Mouse (Mus musculus): ENCODE results near the gene Gm21708. TPM values are rescaled to one million over a fixed set of nuclear protein-coding genes. Genes with fewer than 3 reads are reported as not detected.
"Not testable (repeated sequence)": the region's sequence is repeated elsewhere in the genome, so short reads cannot be mapped to it uniquely, and the experiment has no call there.

Gm21708 gene
- total RNA-seq (2017): not detected in 2 replicates

DNA sequence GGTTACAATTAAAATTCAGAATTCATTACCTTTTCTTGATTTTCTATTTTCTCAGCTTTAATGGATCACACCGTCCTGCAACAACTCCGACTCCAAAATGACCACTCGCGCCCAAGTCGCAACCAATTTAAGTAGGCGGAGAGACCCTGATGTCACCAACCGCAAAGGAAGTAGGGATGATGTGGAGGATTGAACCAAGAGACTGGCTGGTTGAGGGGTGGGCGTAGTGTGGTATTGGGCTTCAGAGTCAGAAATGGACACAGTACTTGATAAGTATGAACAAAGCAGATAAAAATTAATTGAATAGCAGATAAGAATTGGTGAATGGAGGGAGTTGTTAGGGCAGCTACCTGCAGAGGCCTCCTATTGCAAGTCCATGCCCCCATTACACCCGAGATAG, at the start of gene Gm21708, which contains the start of gene Gm21704:
TSS of gene Gm21708 (minus strand) at position 101 of the 400 bp plus-strand sequence.
TSS of gene Gm21704 (minus strand) at position 101 of the 400 bp plus-strand sequence.
- not testable (repeated sequence) for ATAC-seq (replicated peaks in 1 of 2; ENCODE audit: insufficient read depth in 1 of 2, low FRiP score in 2 of 2, low TSS enrichment in 1 of 2, low read depth in 1 of 2, poor library complexity in 2 of 2, severe bottlenecking in 2 of 2)

Other genes with a start within 250 kb of the Gm21708 start
- gene Gm21677, start 103.7 kb downstream of the Gm21708 start, total RNA-seq (2017): not detected in 2 replicates
- not detected in 2 replicates for gene Gm21693, start 64.8 kb downstream of the Gm21708 start, total RNA-seq (2017)
- gene Gm21704, start within 50 bp of the Gm21708 start, total RNA-seq (2017): not detected in 2 replicates

Measured in hematopoietic stem cell, adult 5-6 weeks (primary cell).